Mouse (Mus musculus) lung, postnatal 0 days (tissue): ENCODE measurements around the gene Mindy4.

Source experiments
- CTCF ChIP-seq: IDR thresholded peaks from 2 replicates; pipeline ENCODE4 v1.5.1; 2016; ENCODE audit warnings: antibody characterized with exemption, mild to moderate bottlenecking
- EP300 ChIP-seq: IDR thresholded peaks from 2 replicates; pipeline ENCODE4 v1.6.1; 2016; ENCODE audit warnings: antibody characterized with exemption, mild to moderate bottlenecking, control low read depth

GRCm38 (mm10) chr6:55323908-55324634, 120.9 kb downstream of the Mindy4 start:
- TF ChIP-seq CTCF (no peak), EP300 (no peak)
